Mouse (Mus musculus) lung, postnatal 0 days (tissue): ENCODE data around the gene Tmem216. TPM values are rescaled to one million over a fixed set of nuclear protein-coding genes. Genes with fewer than 3 reads are reported as not detected.
A peak's percentile ranks its signal among the peaks of the same experiment; 100 is the strongest.

Experiments
- ATAC-seq: fragments of 200-750 bp; cut with Nextera tagmentation; 2 replicates; pipeline ENCODE4 v1.8.0; 2017; ENCODE audit warnings: moderate library complexity
- DNase-seq: peaks from one replicate; pipeline ENCODE4 v3.0.0-alpha.2; 2016; ENCODE audit warnings: low spot score
- H3K27ac ChIP-seq: fragments of 300-500 bp; sonication (generic); 2 replicates; pipeline ENCODE4 v1.5.1; 2014; ENCODE audit warnings: antibody characterized with exemption, mild to moderate bottlenecking, low read length, mixed read lengths
- H3K27me3 ChIP-seq: fragments of 300-500 bp; sonication (generic); replicated peaks from 2 replicates; pipeline ENCODE4 v1.6.1; 2014; ENCODE audit warnings: low read length, mixed read lengths; ENCODE audit not compliant: insufficient read depth
- H3K36me3 ChIP-seq: fragments of 300-500 bp; sonication (generic); 2 replicates; pipeline ENCODE4 v1.6.1; 2014; ENCODE audit warnings: low read length, mixed read lengths; ENCODE audit not compliant: insufficient read depth
- H3K4me1 ChIP-seq: fragments of 300-500 bp; sonication (generic); 2 replicates; pipeline ENCODE4 v1.6.1; 2014; ENCODE audit warnings: antibody characterized with exemption, low read depth, low read length, mixed read lengths; ENCODE audit not compliant: insufficient read depth
- H3K4me2 ChIP-seq: fragments of 300-500 bp; sonication (generic); replicated peaks from 2 replicates; pipeline ENCODE4 v1.6.1; 2014; ENCODE audit warnings: low read depth, mild to moderate bottlenecking, low read length, moderate library complexity, mixed read lengths
- H3K4me3 ChIP-seq: fragments of 300-500 bp; sonication (generic); 2 replicates; pipeline ENCODE4 v1.5.1; 2014; ENCODE audit warnings: low read depth, low read length
- H3K9ac ChIP-seq: fragments of 300-500 bp; sonication (generic); replicated peaks from 2 replicates; pipeline ENCODE4 v1.6.1; 2014; ENCODE audit warnings: low read depth, mild to moderate bottlenecking
- H3K9me3 ChIP-seq: fragments of 300-500 bp; sonication (generic); 2 replicates; pipeline ENCODE4 v1.6.1; 2016; ENCODE audit warnings: low read length, mixed read lengths
- CTCF ChIP-seq: IDR thresholded peaks from 2 replicates; pipeline ENCODE4 v1.5.1; 2016; ENCODE audit warnings: antibody characterized with exemption, mild to moderate bottlenecking
- EP300 ChIP-seq: IDR thresholded peaks from 2 replicates; pipeline ENCODE4 v1.6.1; 2016; ENCODE audit warnings: antibody characterized with exemption, mild to moderate bottlenecking, control low read depth
- WGBS: fragments of 180-500 bp; shearing (Covaris S2); extraction: QIAGEN DNeasy Blood & Tissue Kit; methylation state at CpG from one replicate; pipeline ENCODE4 v1.1.7; 2014; 5-methylcytosine and 5-hydroxymethylcytosine counted together
- polyA plus RNA-seq: library from polyadenylated mRNA; unstranded; fragments of >200 nt; fragmentation: Nextera tagmentation; extraction: Ambion mirVana; gene quantifications from 2 replicates; pipeline ENCODE4 v1.2.1, GENCODE M21; 2015

Tmem216 gene
- polyA plus RNA-seq, 1 experiment from 2014 or later, result 44.5 TPM

GRCm38 (mm10) chr19:10602247-10602769 is 46.3 kb upstream of the Tmem216 start:
- DNase-seq (peak; percentile 57), ATAC-seq (no peak)
- 7% methylated on average over 6 of the region's 6 CpGs for WGBS

GRCm38 (mm10) chr19:10599648-10600047 is 43.6 kb upstream of the Tmem216 start:
- no peak for DNase-seq
- no peaks in the 10 kb centered on the region for H3K36me3 ChIP-seq
- WGBS, result 84% methylated on average over 2 of the region's 2 CpGs
- H3K9ac ChIP-seq, result no peak overlapping the region
- H3K4me2 ChIP-seq, result no peak overlapping the region
- no peaks in the 10 kb centered on the region for H3K9me3 ChIP-seq
- no peaks in the 10 kb centered on the region for H3K27me3 ChIP-seq
- ATAC-seq, result no peak
- H3K27ac ChIP-seq, result no peak overlapping the region
- no peak overlapping the region for H3K4me3 ChIP-seq
- H3K4me1 ChIP-seq, result peaks cover 4% of the 10 kb centered on the region; the same call in 1 of the 2 replicates
- TF ChIP-seq CTCF (no peak), EP300 (no peak)

More at GRCm38 (mm10) chr19:10602247-10602769, 46.3 kb upstream of the Tmem216 start:
- H3K9ac ChIP-seq, result peak overlapping the region; percentile 35
- H3K9me3 ChIP-seq, result no peaks in the 10 kb centered on the region
- peaks cover 9% of the 10 kb centered on the region; the same call in 1 of the 2 replicates for H3K4me1 ChIP-seq
- TF ChIP-seq CTCF, result no peak
- TF ChIP-seq EP300, result no peak
- H3K36me3 ChIP-seq, result no peaks in the 10 kb centered on the region
- H3K4me3 ChIP-seq, result peak overlapping the region; percentile 22
- no peaks in the 10 kb centered on the region for H3K27me3 ChIP-seq
- H3K27ac ChIP-seq, result peak overlapping the region; percentile 77
- peak overlapping the region; percentile 53 for H3K4me2 ChIP-seq

GRCm38 (mm10) chr19:10598188-10598587 is 42.1 kb upstream of the Tmem216 start:
- H3K4me2 ChIP-seq, result no peak overlapping the region
- WGBS, result 34% methylated on average over 3 of the region's 3 CpGs
- no peak overlapping the region for H3K9ac ChIP-seq
- no peak for DNase-seq
- H3K9me3 ChIP-seq, result no peaks in the 10 kb centered on the region
- no peaks in the 10 kb centered on the region for H3K27me3 ChIP-seq
- H3K4me1 ChIP-seq, result peaks cover 4% of the 10 kb centered on the region; the same call in 1 of the 2 replicates
- no peak overlapping the region for H3K27ac ChIP-seq
- no peaks in the 10 kb centered on the region for H3K36me3 ChIP-seq
- no peak for ATAC-seq
- TF ChIP-seq EP300 (no peak), CTCF (peak; percentile 48)
- no peak overlapping the region for H3K4me3 ChIP-seq

- ATAC-seq (no peak), DNase-seq (no peak)
- WGBS, result 88% methylated on average over 6 of the region's 6 CpGs
- Histone ChIP-seq H3K4me3 (no peak overlapping the region), H3K9me3 (no peaks in the 10 kb centered on the region), H3K4me1 (no peaks in the 10 kb centered on the region), H3K9ac (no peak overlapping the region), H3K27me3 (no peaks in the 10 kb centered on the region), H3K36me3 (peaks cover 16% of the 10 kb centered on the region), H3K4me2 (no peak overlapping the region), H3K27ac (no peak overlapping the region)
- TF ChIP-seq CTCF, result no peak
- no peak for TF ChIP-seq EP300
Measured at GRCm38 (mm10) chr19:10591659-10592377, 35.8 kb upstream of the Tmem216 start.

DNA sequence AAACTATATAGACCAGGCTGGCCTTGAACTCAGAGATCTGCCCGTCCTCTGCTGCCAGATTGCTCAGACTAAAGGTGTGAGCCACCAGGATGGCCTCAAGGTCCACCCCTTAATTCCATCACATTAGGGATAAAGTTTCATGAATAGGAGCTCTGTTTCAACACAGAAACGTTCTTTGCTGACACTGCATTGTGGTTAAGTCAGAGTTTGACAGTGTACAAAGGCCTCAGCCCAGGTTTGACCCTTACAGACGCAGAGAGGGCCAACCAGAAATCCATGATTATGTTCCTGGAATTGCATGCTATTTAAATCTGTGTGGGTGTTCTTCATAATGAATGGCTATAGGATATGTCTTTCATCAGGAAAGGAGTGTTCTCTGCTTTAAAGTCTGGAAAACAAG is 34.3 kb upstream of the Tmem216 start:
- WGBS, result 67% methylated on average over 3 of the region's 3 CpGs
- Histone ChIP-seq H3K36me3 (peaks cover 23% of the 10 kb centered on the region), H3K4me2 (no peak overlapping the region), H3K9ac (no peak overlapping the region), H3K4me1 (no peaks in the 10 kb centered on the region), H3K4me3 (no peak overlapping the region), H3K27ac (no peak overlapping the region), H3K27me3 (no peaks in the 10 kb centered on the region), H3K9me3 (no peaks in the 10 kb centered on the region)
- TF ChIP-seq EP300, result no peak
- TF ChIP-seq CTCF, result no peak
- DNase-seq (no peak), ATAC-seq (no peak)

DNA sequence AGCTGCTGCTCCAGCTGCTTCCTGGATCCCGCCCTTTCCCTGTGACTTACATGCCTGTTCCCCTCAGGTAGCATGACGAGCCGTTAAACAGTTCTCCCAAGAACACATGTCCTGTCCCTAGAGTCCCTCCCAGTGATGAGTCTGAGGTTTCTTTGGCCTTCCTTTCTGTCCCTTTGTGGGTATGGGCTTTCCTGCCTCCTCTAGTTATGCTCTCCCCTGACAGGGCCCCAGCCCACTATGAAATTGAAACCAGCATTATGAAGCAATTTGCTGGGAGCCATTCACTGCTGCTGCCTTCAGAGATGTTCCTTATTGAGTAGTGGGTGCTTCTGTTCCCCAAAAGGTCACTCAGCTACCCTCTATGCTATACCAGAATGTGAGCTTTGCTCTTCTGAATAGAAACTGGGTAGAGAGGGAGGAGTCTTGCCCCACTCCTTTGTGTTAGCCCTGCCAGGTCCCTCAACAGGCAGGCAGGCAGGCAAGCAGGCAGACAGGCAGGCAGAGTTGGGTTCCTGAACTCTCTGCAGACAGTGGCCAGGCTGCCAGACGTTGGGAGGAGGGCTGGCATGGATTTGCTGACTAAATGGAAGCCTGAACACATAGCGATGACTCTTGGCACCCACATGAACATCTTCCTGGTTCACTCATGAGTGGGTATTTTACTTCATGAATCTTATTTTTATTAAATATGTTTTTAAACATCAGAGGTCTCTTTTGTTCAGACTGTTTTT is 33.3 kb upstream of the Tmem216 start:
- no peak for TF ChIP-seq EP300
- no peak for TF ChIP-seq CTCF
- no peak for ATAC-seq
- WGBS, result 58% methylated on average over 5 of the region's 5 CpGs

More for the DNA sequence above, 33.3 kb upstream of the Tmem216 start:
- no peak overlapping the region for H3K4me2 ChIP-seq
- H3K27ac ChIP-seq, result no peak overlapping the region
- H3K4me1 ChIP-seq, result no peaks in the 10 kb centered on the region
- DNase-seq, result no peak
- no peaks in the 10 kb centered on the region for H3K27me3 ChIP-seq
- H3K9me3 ChIP-seq, result no peaks in the 10 kb centered on the region
- no peak overlapping the region for H3K9ac ChIP-seq
- H3K36me3 ChIP-seq, result peaks cover 26% of the 10 kb centered on the region
- H3K4me3 ChIP-seq, result no peak overlapping the region
